Mouse (Mus musculus) adrenal gland, postnatal 36 days (tissue): ENCODE results near the gene Sbk3. TPM values are rescaled to one million over a fixed set of nuclear protein-coding genes. Genes with fewer than 3 reads are reported as not detected.

Source experiments
- DNase-seq, 2 experiments: peaks; one replicate each; pipeline ENCODE4 v3.0.0; 2021; ENCODE audit warnings: mixed read lengths in 1 of 2
- total RNA-seq, 2 experiments: library from RNA; stranded (reverse); gene quantifications; 2 replicates each; pipeline ENCODE4 v1.2.3; 2021

Gene Sbk3
- total RNA-seq, 2 experiments from 2014 or later, result 0.23 to 0.50 TPM

- DNase-seq, result no peak
Measured at GRCm38 (mm10) chr7:4933103-4933502, 37.9 kb downstream of the Sbk3 start.

- no peak for DNase-seq
Measured at GRCm38 (mm10) chr7:4928323-4928722, 42.6 kb downstream of the Sbk3 start.

- DNase-seq, result no peak
Measured at GRCm38 (mm10) chr7:4927711-4928110, 43.3 kb downstream of the Sbk3 start.

- DNase-seq, result no peak
Measured at GRCm38 (mm10) chr7:4926849-4927248, 44.1 kb downstream of the Sbk3 start.

GRCm38 (mm10) chr7:4925441-4926381 lies 45.3 kb downstream of the Sbk3 start, which contains the start of gene Ssc5d:
TSS of gene Ssc5d (plus strand) at chr7:4925785.
- no peak for DNase-seq

- peak; percentile 61 to 71 for DNase-seq
Measured at GRCm38 (mm10) chr7:4924891-4925301, 46.1 kb downstream of the Sbk3 start.

GRCm38 (mm10) chr7:4924483-4924882 lies 46.5 kb downstream of the Sbk3 start:
- no peak for DNase-seq

- peak; percentile 75 to 78 for DNase-seq
Measured at GRCm38 (mm10) chr7:4923586-4924364, 47.2 kb downstream of the Sbk3 start.

- DNase-seq, result peak; percentile 39 to 60
Measured at GRCm38 (mm10) chr7:4922931-4923565, 47.9 kb downstream of the Sbk3 start.

- DNase-seq, result peak; percentile 73 to 84
Measured at GRCm38 (mm10) chr7:4922508-4922907, 48.5 kb downstream of the Sbk3 start.

- no peak for DNase-seq
Measured at GRCm38 (mm10) chr7:4921824-4922482, 49.0 kb downstream of the Sbk3 start, which contains the start of gene Nat14. TSS of gene Nat14 (plus strand) at chr7:4922028.

GRCm38 (mm10) chr7:4920976-4921823 lies 49.8 kb downstream of the Sbk3 start:
- no peak for DNase-seq

GRCm38 (mm10) chr7:4920496-4920895 lies 50.5 kb downstream of the Sbk3 start:
- DNase-seq, result no peak

GRCm38 (mm10) chr7:4919971-4920370 lies 51.0 kb downstream of the Sbk3 start:
- no peak for DNase-seq

- DNase-seq, result no peak
Measured at GRCm38 (mm10) chr7:4919096-4919495, 51.9 kb downstream of the Sbk3 start.

GRCm38 (mm10) chr7:4918681-4919080 lies 52.3 kb downstream of the Sbk3 start:
- DNase-seq, result no peak

- no peak for DNase-seq
Measured at GRCm38 (mm10) chr7:4917494-4917893, 53.5 kb downstream of the Sbk3 start.

GRCm38 (mm10) chr7:4915669-4916416 lies 55.1 kb downstream of the Sbk3 start:
- no peak for DNase-seq
